Mouse (Mus musculus) stomach, postnatal 0 days (tissue): ENCODE results near the gene Gsg1l. TPM values are rescaled to one million over a fixed set of nuclear protein-coding genes. Genes with fewer than 3 reads are reported as not detected.

Source experiments
- ATAC-seq: fragments of 200-750 bp; cut with Nextera tagmentation; 2 replicates; pipeline ENCODE4 v1.8.0; 2017; ENCODE audit not compliant: low FRiP score, low TSS enrichment
- DNase-seq: peaks from one replicate; pipeline ENCODE4 v3.0.0-alpha.2; 2016; ENCODE audit warnings: low spot score
- H3K27ac ChIP-seq: fragments of 300-500 bp; sonication (generic); replicated peaks from 2 replicates; pipeline ENCODE4 v1.5.1; 2014; ENCODE audit warnings: mild to moderate bottlenecking, control low read depth
- H3K27me3 ChIP-seq: fragments of 300-500 bp; sonication (generic); 2 replicates; pipeline ENCODE4 v1.6.1; 2014; ENCODE audit warnings: low read length; ENCODE audit not compliant: control insufficient read depth, insufficient read depth
- H3K36me3 ChIP-seq: fragments of 300-500 bp; sonication (generic); 2 replicates; pipeline ENCODE4 v1.6.1; 2014; ENCODE audit warnings: low read length, mixed read lengths; ENCODE audit not compliant: control insufficient read depth, insufficient read depth
- H3K4me1 ChIP-seq: fragments of 300-500 bp; sonication (generic); replicated peaks from 2 replicates; pipeline ENCODE4 v1.6.1; 2014; ENCODE audit warnings: antibody characterized with exemption; ENCODE audit not compliant: control insufficient read depth, insufficient read depth
- H3K4me2 ChIP-seq: fragments of 300-500 bp; sonication (generic); replicated peaks from 2 replicates; pipeline ENCODE4 v1.6.1; 2014; ENCODE audit warnings: low read depth, mild to moderate bottlenecking, control low read depth, moderate library complexity
- H3K4me3 ChIP-seq: fragments of 300-500 bp; sonication (generic); 2 replicates; pipeline ENCODE4 v1.5.1; 2014; ENCODE audit warnings: low read depth, low read length, control low read depth
- H3K9ac ChIP-seq: fragments of 300-500 bp; sonication (generic); 2 replicates; pipeline ENCODE4 v1.6.1; 2014; ENCODE audit warnings: mild to moderate bottlenecking, low read length, control low read depth, mixed read lengths
- H3K9me3 ChIP-seq: fragments of 300-500 bp; sonication (generic); 2 replicates; pipeline ENCODE4 v1.6.1; 2016; ENCODE audit warnings: low read length; ENCODE audit not compliant: control insufficient read depth
- CTCF ChIP-seq: IDR thresholded peaks from 2 replicates; pipeline ENCODE4 v1.5.1; 2016; ENCODE audit warnings: antibody characterized with exemption, low read depth, mild to moderate bottlenecking, moderate library complexity
- EP300 ChIP-seq: optimal IDR thresholded peaks from 2 replicates; pipeline ENCODE3; 2016; ENCODE audit warnings: antibody characterized with exemption
- WGBS: fragments of 180-500 bp; shearing (Covaris S2); extraction: QIAGEN DNeasy Blood & Tissue Kit; methylation state at CpG from one replicate; pipeline ENCODE4 v1.1.7; 2014; 5-methylcytosine and 5-hydroxymethylcytosine counted together
- polyA plus RNA-seq: library from polyadenylated mRNA; unstranded; fragments of >200 nt; fragmentation: Nextera tagmentation; extraction: Ambion mirVana; gene quantifications from 2 replicates; pipeline ENCODE4 v1.2.1, GENCODE M21; 2015

Gsg1l gene
- polyA plus RNA-seq, 1 experiment from 2014 or later = 0.67 TPM

- ATAC-seq = no peak
- 79% methylated on average over 3 of the region's 3 CpGs for WGBS
- Histone ChIP-seq H3K9ac (no peak overlapping the region), H3K36me3 (no peaks in the 10 kb centered on the region; the same call in 1 of the 2 replicates), H3K27ac (no peak overlapping the region), H3K27me3 (no peaks in the 10 kb centered on the region), H3K9me3 (no peaks in the 10 kb centered on the region), H3K4me2 (no peak overlapping the region), H3K4me3 (no peak overlapping the region), H3K4me1 (no peaks in the 10 kb centered on the region)
- TF ChIP-seq EP300 (no peak), CTCF (no peak)
- DNase-seq = no peak
These were observed 222.6 kb downstream of the Gsg1l start for GRCm38 (mm10) chr7:125859564-125859963.

DNA sequence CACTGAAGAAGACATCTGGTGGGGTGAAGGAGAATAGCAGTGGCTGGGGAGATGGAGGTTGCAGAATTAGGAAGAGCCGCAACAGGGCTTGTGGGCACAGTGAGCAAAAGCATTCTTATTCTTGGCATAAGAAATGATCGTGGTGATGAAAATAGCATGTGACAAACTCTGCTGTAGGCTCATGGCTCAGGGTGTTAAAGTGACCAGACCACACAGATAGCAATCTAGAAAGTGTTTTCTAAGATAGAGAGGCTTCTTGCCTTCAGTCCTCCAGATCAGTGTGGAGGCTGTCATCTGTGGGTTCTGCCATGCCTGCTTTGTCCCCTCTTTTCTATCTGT, 234.7 kb downstream of the Gsg1l start:
- Histone ChIP-seq H3K36me3 (no peaks in the 10 kb centered on the region), H3K4me2 (no peak overlapping the region), H3K9ac (no peak overlapping the region), H3K4me1 (no peaks in the 10 kb centered on the region), H3K27ac (no peak overlapping the region), H3K9me3 (no peaks in the 10 kb centered on the region), H3K4me3 (no peak overlapping the region), H3K27me3 (no peaks in the 10 kb centered on the region)
- WGBS = 78% methylated on average over 2 of the region's 2 CpGs
- no peak for TF ChIP-seq CTCF
- TF ChIP-seq EP300 = no peak
- ATAC-seq (no peak), DNase-seq (no peak)

- Histone ChIP-seq H3K4me2 (no peak overlapping the region), H3K27me3 (no peaks in the 10 kb centered on the region), H3K4me1 (no peaks in the 10 kb centered on the region), H3K9ac (no peak overlapping the region), H3K9me3 (no peaks in the 10 kb centered on the region), H3K4me3 (no peak overlapping the region), H3K27ac (no peak overlapping the region), H3K36me3 (no peaks in the 10 kb centered on the region)
- no peak for ATAC-seq
- TF ChIP-seq EP300 (no peak), CTCF (no peak)
- no peak for DNase-seq
- 70% methylated on average over 8 of the region's 8 CpGs for WGBS
These were observed 235.2 kb downstream of the Gsg1l start for GRCm38 (mm10) chr7:125846866-125847527.

DNA sequence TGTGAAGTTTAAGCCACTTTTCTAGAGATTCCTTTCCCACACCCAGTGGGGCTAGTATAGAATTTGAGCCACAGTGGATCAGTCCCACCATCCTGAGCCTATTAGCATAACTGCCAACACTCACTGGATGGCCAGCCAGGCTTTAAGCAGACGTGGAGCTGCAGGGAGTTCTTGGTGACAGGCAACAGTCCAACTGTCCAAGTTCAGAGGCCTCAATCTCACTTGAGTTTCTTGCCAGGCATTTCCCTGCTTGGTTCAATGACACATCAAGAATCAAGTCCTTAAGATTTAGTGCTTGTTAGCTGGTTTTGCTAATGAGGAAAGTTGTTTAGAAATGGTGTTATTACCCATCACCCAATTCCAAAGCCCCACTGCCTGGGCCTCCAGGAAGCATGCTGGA, 236.6 kb downstream of the Gsg1l start:
- 45% methylated on average over 1 of the region's 1 CpGs for WGBS
- H3K4me2 ChIP-seq = no peak overlapping the region
- no peak for TF ChIP-seq EP300
- no peak for TF ChIP-seq CTCF
- no peak for DNase-seq
- no peak overlapping the region for H3K9ac ChIP-seq
- H3K9me3 ChIP-seq = no peaks in the 10 kb centered on the region
- H3K4me3 ChIP-seq = no peak overlapping the region
- H3K27me3 ChIP-seq = no peaks in the 10 kb centered on the region
- H3K36me3 ChIP-seq = no peaks in the 10 kb centered on the region
- no peak for ATAC-seq
- H3K4me1 ChIP-seq = no peaks in the 10 kb centered on the region
- H3K27ac ChIP-seq = no peak overlapping the region

DNA sequence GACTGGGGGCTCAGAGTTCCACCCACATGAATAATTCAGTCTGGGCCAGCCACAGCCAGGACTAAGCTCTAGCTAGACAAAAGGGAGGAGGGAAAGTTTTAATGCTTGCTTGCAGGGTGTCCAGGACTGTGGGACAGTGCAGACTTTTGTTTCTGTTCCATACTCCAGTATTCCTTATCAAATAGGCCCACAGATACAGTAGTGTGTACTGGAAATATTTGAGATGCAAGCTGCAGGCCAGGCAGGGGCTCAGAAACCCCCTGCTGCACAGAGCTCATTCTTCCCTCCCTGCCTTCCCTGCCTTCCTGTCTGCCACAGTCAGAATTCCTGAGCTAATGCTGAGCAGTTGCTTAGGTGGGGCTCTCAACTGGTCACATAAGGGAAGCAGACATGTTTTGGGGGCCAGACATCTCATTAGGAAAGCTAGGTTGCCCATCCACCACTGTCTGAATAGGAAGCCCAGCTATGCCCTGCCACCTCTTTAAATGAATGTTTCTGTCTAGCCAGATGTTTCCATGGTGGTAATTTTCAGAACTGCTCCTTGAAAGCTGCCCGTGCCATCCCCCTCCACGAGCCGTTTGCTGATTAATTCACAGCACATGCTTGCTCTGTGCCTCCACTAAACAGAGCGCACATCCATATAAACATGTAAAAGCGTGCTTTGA, 244.0 kb downstream of the Gsg1l start:
- H3K4me1 ChIP-seq = no peaks in the 10 kb centered on the region
- DNase-seq = no peak
- H3K4me2 ChIP-seq = no peak overlapping the region
- WGBS = 61% methylated on average over 5 of the region's 5 CpGs
- H3K4me3 ChIP-seq = no peak overlapping the region
- no peak for ATAC-seq
- H3K9me3 ChIP-seq = no peaks in the 10 kb centered on the region
- no peak overlapping the region for H3K27ac ChIP-seq
- no peak for TF ChIP-seq CTCF
- no peak for TF ChIP-seq EP300
- no peaks in the 10 kb centered on the region for H3K27me3 ChIP-seq
- H3K36me3 ChIP-seq = no peaks in the 10 kb centered on the region
- H3K9ac ChIP-seq = no peak overlapping the region

- H3K27ac ChIP-seq = no peak overlapping the region
- WGBS = 76% methylated on average over 2 of the region's 2 CpGs
- no peak for DNase-seq
- H3K9me3 ChIP-seq = no peaks in the 10 kb centered on the region
- ATAC-seq = no peak
- H3K36me3 ChIP-seq = no peaks in the 10 kb centered on the region; the same call in 1 of the 2 replicates
- no peak overlapping the region for H3K4me2 ChIP-seq
- H3K4me3 ChIP-seq = no peak overlapping the region
- H3K4me1 ChIP-seq = no peaks in the 10 kb centered on the region
- no peaks in the 10 kb centered on the region for H3K27me3 ChIP-seq
- TF ChIP-seq CTCF (no peak), EP300 (no peak)
- H3K9ac ChIP-seq = no peak overlapping the region
These were observed 248.7 kb downstream of the Gsg1l start for GRCm38 (mm10) chr7:125833471-125833870.
